21 mouse cellular contexts compared by ENCODE assay signal in the genomic region with DNA sequence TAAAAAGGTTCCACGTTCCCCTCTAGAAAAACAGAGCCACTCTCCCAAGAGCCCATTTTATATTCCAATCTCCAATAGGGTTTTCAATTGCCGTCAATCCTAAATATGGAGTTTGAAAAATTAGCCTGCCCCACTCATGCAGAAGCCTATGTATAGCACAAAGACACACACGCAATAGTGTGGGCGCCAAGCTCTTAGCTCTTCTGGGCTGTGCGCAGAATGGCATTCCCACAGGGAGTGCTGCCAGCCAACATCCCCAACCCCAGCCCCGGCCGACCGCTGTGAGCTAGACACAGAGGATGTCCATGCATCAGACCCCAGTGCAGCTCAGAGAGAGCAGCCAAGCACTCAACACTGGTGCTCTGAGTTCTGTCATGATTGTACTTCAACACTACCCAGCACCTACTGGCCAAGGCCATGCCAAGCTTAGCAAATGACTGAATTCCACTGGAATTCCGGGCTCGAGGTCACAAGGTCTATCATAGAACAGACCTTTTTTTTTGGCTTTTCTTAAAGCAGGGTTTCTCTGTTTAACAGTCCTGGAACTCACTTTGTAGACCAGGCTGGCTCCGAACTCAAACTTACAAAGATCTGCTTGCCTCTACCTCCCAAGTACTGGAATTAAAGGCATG. TPM values are rescaled to one million over a fixed set of nuclear protein-coding genes. Genes with fewer than 3 reads are reported as not detected.
DNase-seq lines count a peak whose midpoint lies in the region; ATAC-seq and TF ChIP-seq lines count a peak whose summit lies in the region.
"Had no signal": no experiment of that assay in that cellular context is flagged by ENCODE, and none has a peak within 500 bp of the region (broad histone marks: within the 10 kb centered on the region; RNA-seq: fewer than 3 reads in every experiment).

No protein-coding gene starts in this region.

- no peak for TF ChIP-seq CTCF in heart, postnatal 0 days (IDR thresholded peaks at IDR 0.05; ENCODE audit: low read depth)
- TF ChIP-seq CTCF in midbrain, postnatal 0 days (IDR thresholded peaks at IDR 0.05): no peak

- H3K9ac ChIP-seq in heart, postnatal 0 days (replicated peaks; ENCODE audit: low read depth, low read length): no peak overlapping the region
- no peak overlapping the region for H3K9ac ChIP-seq in midbrain, postnatal 0 days (replicated peaks; ENCODE audit: low read length, poor library complexity, severe bottlenecking)
- no peak overlapping the region for H3K9ac ChIP-seq in forebrain, embryonic 14.5 days (ENCODE audit: low read length)
- H3K9ac ChIP-seq: forebrain, embryonic 15.5 days; heart, embryonic 12.5 days; liver, embryonic 12.5 days; lung, embryonic 14.5 days had no signal

- WGBS in heart, postnatal 0 days: 56% methylated on average over 11 of the region's 11 CpGs
- WGBS in midbrain, postnatal 0 days: 94% methylated on average over 11 of the region's 11 CpGs
- WGBS in forebrain, embryonic 14.5 days: 90% methylated on average over 11 of the region's 11 CpGs

- no peak for TF ChIP-seq EP300 in heart, postnatal 0 days (IDR thresholded peaks at IDR 0.05; ENCODE audit: low read depth)

- peaks cover 6% of the 10 kb centered on the region; the same call in 1 of the 2 replicates for H3K4me1 ChIP-seq in heart, postnatal 0 days (ENCODE audit: control insufficient read depth, insufficient read depth)
- no peaks in the 10 kb centered on the region for H3K4me1 ChIP-seq in midbrain, postnatal 0 days (ENCODE audit: insufficient read depth, low read length)
- H3K4me1 ChIP-seq in forebrain, embryonic 14.5 days (ENCODE audit: control insufficient read depth, insufficient read depth, low read length): no peaks in the 10 kb centered on the region
- H3K4me1 ChIP-seq: forebrain, embryonic 15.5 days; limb, embryonic 10.5 days; liver, embryonic 12.5 days had no signal

- H3K4me3 ChIP-seq in heart, postnatal 0 days (ENCODE audit: low read depth, low read length): no peak overlapping the region
- no peak overlapping the region for H3K4me3 ChIP-seq in midbrain, postnatal 0 days (ENCODE audit: low read depth, low read length)
- H3K4me3 ChIP-seq in forebrain, embryonic 14.5 days (ENCODE audit: low read depth, low read length): no peak overlapping the region
- H3K4me3 ChIP-seq: forebrain, embryonic 15.5 days; heart, embryonic 12.5 days; limb, embryonic 10.5 days; liver, embryonic 12.5 days had no signal

- no peaks in the 10 kb centered on the region for H3K27me3 ChIP-seq in heart, postnatal 0 days (ENCODE audit: control insufficient read depth, insufficient read depth, low read length)
- no peaks in the 10 kb centered on the region for H3K27me3 ChIP-seq in midbrain, postnatal 0 days (ENCODE audit: insufficient read depth, low read length)
- no peaks in the 10 kb centered on the region for H3K27me3 ChIP-seq in forebrain, embryonic 14.5 days (replicated peaks; ENCODE audit: control insufficient read depth, insufficient read depth, low read length)
- H3K27me3 ChIP-seq: CH12.LX; forebrain, embryonic 15.5 days; heart, embryonic 12.5 days; liver, embryonic 12.5 days had no signal

- no peaks in the 10 kb centered on the region for H3K9me3 ChIP-seq in heart, postnatal 0 days (replicated peaks; ENCODE audit: control insufficient read depth, low read length)
- H3K9me3 ChIP-seq in midbrain, postnatal 0 days (ENCODE audit: low read length): no peaks in the 10 kb centered on the region
- no peaks in the 10 kb centered on the region for H3K9me3 ChIP-seq in forebrain, embryonic 14.5 days (replicated peaks; ENCODE audit: control insufficient read depth, low read length)
- H3K9me3 ChIP-seq: forebrain, embryonic 15.5 days; heart, embryonic 12.5 days; limb, embryonic 10.5 days; liver, embryonic 12.5 days had no signal

- DNase-seq in adrenal gland, adult 2 months: peak; percentile 41
- no peak for DNase-seq in adrenal gland, adult 8-10 months
- no peak for DNase-seq in heart, postnatal 0 days (ENCODE audit: low spot score)
- DNase-seq in heart, adult 9 months (ENCODE audit: low spot score in 2 of 2): no peak
- peak; percentile 23 to 74 for DNase-seq in left cerebral cortex, adult 8-10 months (ENCODE audit: low spot score in 2 of 2)
- peak; percentile 64 to 81 for DNase-seq in right cerebral cortex, postnatal 36 days (ENCODE audit: low spot score in 2 of 2)
- no peak for DNase-seq in midbrain, postnatal 0 days (ENCODE audit: low spot score)
- DNase-seq in forebrain, embryonic 14.5 days (ENCODE audit: low spot score): no peak
- DNase-seq: cerebellum, postnatal 10 days; gastrocnemius, postnatal 14 days; kidney, adult 8-10 months; kidney, postnatal 25 days; lung, embryonic 14.5 days; lung, postnatal 4 days; thymus, postnatal 14 days had no signal

- H3K36me3 ChIP-seq in heart, postnatal 0 days (replicated peaks; ENCODE audit: control insufficient read depth, insufficient read depth, low read length): peaks cover 29% of the 10 kb centered on the region
- peaks cover 42% of the 10 kb centered on the region for H3K36me3 ChIP-seq in midbrain, postnatal 0 days (ENCODE audit: insufficient read depth, low read length)
- H3K36me3 ChIP-seq in forebrain, embryonic 14.5 days (ENCODE audit: control insufficient read depth, insufficient read depth, low read length): peaks cover 54% of the 10 kb centered on the region

- ATAC-seq in heart, postnatal 0 days (ENCODE audit: insufficient read depth, low read depth): peak; percentile 64
- no peak for ATAC-seq in midbrain, postnatal 0 days (ENCODE audit: low FRiP score)
- no peak for ATAC-seq in forebrain, embryonic 14.5 days
- ATAC-seq: forebrain, embryonic 15.5 days; liver, embryonic 12.5 days had no signal

- H3K4me2 ChIP-seq in heart, postnatal 0 days (ENCODE audit: low read depth, low read length): no peak overlapping the region
- H3K4me2 ChIP-seq in midbrain, postnatal 0 days (ENCODE audit: low read depth, low read length, poor library complexity, severe bottlenecking): no peak overlapping the region
- H3K4me2 ChIP-seq in forebrain, embryonic 14.5 days (ENCODE audit: low read length): no peak overlapping the region
- H3K4me2 ChIP-seq: forebrain, embryonic 15.5 days; heart, embryonic 12.5 days; liver, embryonic 12.5 days; lung, embryonic 14.5 days; midbrain, embryonic 11.5 days had no signal

- no peak overlapping the region for H3K27ac ChIP-seq in heart, postnatal 0 days (ENCODE audit: low read depth)
- H3K27ac ChIP-seq in midbrain, postnatal 0 days (ENCODE audit: low read depth, low read length): no peak overlapping the region
- H3K27ac ChIP-seq in forebrain, embryonic 14.5 days (ENCODE audit: low read depth, low read length): no peak overlapping the region
- H3K27ac ChIP-seq: forebrain, embryonic 15.5 days; limb, embryonic 10.5 days; liver, embryonic 12.5 days had no signal

RNA-seq across cellular contexts. Expression of gene Klhdc4, which starts 19.7 kb away (rescaled TPM):
- 10 to 100 TPM; 17.2 to 25.6 TPM for total RNA-seq in adrenal gland, adult 2 months (2021)
- 12.2 and 14.9 TPM in 2 replicates for polyA plus RNA-seq in adrenal gland, adult 2 months (2012; rRNA removed)
- 10 to 100 TPM; 22.4 to 36.8 (median 29.4) TPM for total RNA-seq in adrenal gland, adult 8-10 months (2022)
- total RNA-seq in heart, postnatal 0 days (2014; rRNA removed; ENCODE audit: low replicate concordance): 9.4 and 16.0 TPM in 2 replicates
- 13.1 and 13.9 TPM in 2 replicates for polyA plus RNA-seq in heart, postnatal 0 days (2015; fragmentation: Nextera tagmentation; extraction: Ambion mirVana)
- 10 to 100 TPM; 28.9 to 35.0 (median 32.2) TPM for total RNA-seq in left cerebral cortex, adult 8-10 months (2022)
- 30.7 and 44.8 TPM in 2 replicates for total RNA-seq in midbrain, postnatal 0 days (2014; rRNA removed)
- polyA plus RNA-seq in midbrain, postnatal 0 days (2015; fragmentation: Nextera tagmentation; extraction: Ambion mirVana): 38.3 and 41.0 TPM in 2 replicates
- 40.3 and 41.3 TPM in 2 replicates for polyA plus RNA-seq in forebrain, embryonic 14.5 days (2014; fragmentation: Nextera tagmentation; extraction: Ambion mirVana)

Comparison
In these comparisons a context has a peak if more than half of its experiments do, and no peak if none do; other contexts are left out.
1. DNase-seq: peak in adrenal gland, adult 2 months (single experiment), left cerebral cortex, adult 8-10 months (2 of 2) and right cerebral cortex, postnatal 36 days (2 of 2); none in adrenal gland, adult 8-10 months (single experiment), heart, postnatal 0 days (single experiment), heart, adult 9 months (0 of 2), midbrain, postnatal 0 days (single experiment) and forebrain, embryonic 14.5 days (single experiment).